Mouse (Mus musculus) liver, postnatal 0 days (tissue): Measurements from ENCODE around the gene Col25a1. TPM values are rescaled to one million over a fixed set of nuclear protein-coding genes. Genes with fewer than 3 reads are reported as not detected.
A peak's percentile ranks its signal among the peaks of the same experiment; 100 is the strongest.

ENCODE experiments used
- ATAC-seq: fragments of 200-750 bp; cut with Nextera tagmentation; 2 replicates; pipeline ENCODE4 v1.8.0; 2017; ENCODE audit warnings: mild to moderate bottlenecking, moderate library complexity
- DNase-seq: peaks from one replicate; pipeline ENCODE4 v3.0.0-alpha.2; 2016
- H3K27ac ChIP-seq: fragments of 300-500 bp; sonication (generic); 2 replicates; pipeline ENCODE4 v1.5.1; 2014; ENCODE audit warnings: antibody characterized with exemption, moderate library complexity, mild to moderate bottlenecking, low read depth
- H3K27me3 ChIP-seq: fragments of 300-500 bp; sonication (generic); 2 replicates; pipeline ENCODE4 v1.6.1; 2014; ENCODE audit warnings: low read length, control low read depth, mixed read lengths; ENCODE audit not compliant: insufficient read depth
- H3K36me3 ChIP-seq: fragments of 300-500 bp; sonication (generic); replicated peaks from 2 replicates; pipeline ENCODE4 v1.6.1; 2014; ENCODE audit warnings: mild to moderate bottlenecking, control low read depth, low read length, moderate library complexity, mixed read lengths; ENCODE audit not compliant: insufficient read depth
- H3K4me1 ChIP-seq: fragments of 300-500 bp; sonication (generic); 2 replicates; pipeline ENCODE4 v1.6.1; 2014; ENCODE audit warnings: antibody characterized with exemption, mild to moderate bottlenecking, control low read depth; ENCODE audit not compliant: insufficient read depth
- H3K4me2 ChIP-seq: fragments of 300-500 bp; sonication (generic); 2 replicates; pipeline ENCODE4 v1.6.1; 2014; ENCODE audit warnings: low read depth, mild to moderate bottlenecking, low read length, moderate library complexity, mixed read lengths
- H3K4me3 ChIP-seq: fragments of 300-500 bp; sonication (generic); 2 replicates; pipeline ENCODE4 v1.5.1; 2014; ENCODE audit warnings: low read depth, low read length
- H3K9ac ChIP-seq: fragments of 300-500 bp; sonication (generic); replicated peaks from 2 replicates; pipeline ENCODE4 v1.6.1; 2014; ENCODE audit warnings: mild to moderate bottlenecking, moderate library complexity
- H3K9me3 ChIP-seq: fragments of 300-500 bp; sonication (generic); 2 replicates; pipeline ENCODE4 v1.6.1; 2016; ENCODE audit warnings: mild to moderate bottlenecking, control low read depth, low read length, mixed read lengths
- CTCF ChIP-seq: sonication (generic); IDR thresholded peaks from 2 replicates; pipeline ENCODE4 v1.5.1; 2016; ENCODE audit warnings: antibody characterized with exemption, low read depth
- EP300 ChIP-seq: IDR thresholded peaks from 2 replicates; pipeline ENCODE4 v1.6.1; 2016; ENCODE audit warnings: antibody characterized with exemption, low read depth, mild to moderate bottlenecking
- WGBS: fragments of 180-500 bp; shearing (Covaris S2); extraction: QIAGEN DNeasy Blood & Tissue Kit; methylation state at CpG from one replicate; pipeline ENCODE4 v1.1.7; 2014; ENCODE audit not compliant: insufficient replicate concordance; 5-methylcytosine and 5-hydroxymethylcytosine counted together
- polyA plus RNA-seq: library from polyadenylated mRNA; unstranded; fragments of >200 nt; fragmentation: Nextera tagmentation; extraction: Ambion mirVana; gene quantifications from 2 replicates; pipeline ENCODE4 v1.2.1, GENCODE M21; 2015

Col25a1 gene
- polyA plus RNA-seq, 1 experiment from 2014 or later, result 0.68 TPM

DNA sequence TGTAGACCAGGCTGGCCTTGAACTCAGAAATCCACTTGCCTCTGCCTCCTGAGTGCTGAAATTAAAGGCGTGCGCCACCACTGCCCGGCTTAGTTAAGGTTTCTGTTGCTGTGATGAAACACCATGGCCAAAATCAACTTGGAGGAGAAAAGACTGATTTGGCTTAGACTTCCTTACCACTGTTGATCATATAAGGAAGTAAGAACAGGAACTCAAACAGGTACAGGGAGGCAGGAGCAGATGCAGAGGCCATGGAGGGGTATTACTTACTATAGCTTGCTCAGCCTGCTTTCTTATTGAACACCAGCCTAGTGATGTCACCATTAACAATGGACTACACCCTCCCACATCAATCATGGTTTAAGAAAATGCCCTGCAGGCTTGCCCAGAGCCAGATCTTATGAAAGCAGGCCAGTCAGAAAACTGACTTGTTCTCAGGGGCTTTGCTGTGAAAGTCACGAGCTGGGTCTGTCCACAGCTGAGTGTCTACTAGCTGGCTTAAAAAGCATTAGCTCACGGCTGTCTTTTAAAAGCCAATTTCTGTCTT lies 249.1 kb downstream of the Col25a1 start:
- no peak for DNase-seq
- Histone ChIP-seq H3K9me3 (no peaks in the 10 kb centered on the region), H3K9ac (no peak overlapping the region), H3K27me3 (no peaks in the 10 kb centered on the region), H3K4me3 (no peak overlapping the region), H3K4me2 (no peak overlapping the region), H3K36me3 (no peaks in the 10 kb centered on the region), H3K27ac (no peak overlapping the region), H3K4me1 (no peaks in the 10 kb centered on the region)
- 74% methylated on average over 5 of the region's 5 CpGs for WGBS
- ATAC-seq, result no peak
- TF ChIP-seq CTCF, result no peak
- no peak for TF ChIP-seq EP300

- DNase-seq (no peak), ATAC-seq (no peak)
- Histone ChIP-seq H3K27ac (no peak overlapping the region), H3K4me3 (no peak overlapping the region), H3K4me2 (no peak overlapping the region), H3K9me3 (no peaks in the 10 kb centered on the region), H3K27me3 (no peaks in the 10 kb centered on the region), H3K9ac (no peak overlapping the region), H3K4me1 (no peaks in the 10 kb centered on the region), H3K36me3 (no peaks in the 10 kb centered on the region)
- WGBS, result 86% methylated on average over 5 of the region's 5 CpGs
- TF ChIP-seq EP300, result no peak
- TF ChIP-seq CTCF, result no peak
These were observed 250.4 kb downstream of the Col25a1 start for GRCm38 (mm10) chr3:130381691-130382090.

DNA sequence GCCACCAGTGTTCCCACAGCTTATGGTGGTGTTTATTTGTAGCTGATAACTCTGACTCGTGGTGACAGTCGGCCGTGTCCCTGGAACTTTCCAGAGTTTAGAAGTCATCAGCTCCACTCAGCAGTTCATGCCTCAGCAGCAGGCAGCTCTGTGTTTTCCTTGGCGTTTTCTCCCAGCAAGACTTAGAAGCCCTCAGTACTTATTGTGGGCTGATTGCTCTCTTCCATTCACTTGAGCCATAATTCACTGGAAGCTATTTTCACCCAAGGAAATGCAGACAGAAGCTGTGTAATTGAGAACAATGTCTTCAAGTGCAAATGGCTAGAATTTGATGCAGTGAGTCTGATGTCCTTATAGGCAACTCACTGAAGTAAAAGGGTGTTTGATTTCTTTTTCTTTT lies 254.6 kb downstream of the Col25a1 start:
- Histone ChIP-seq H3K9me3 (no peaks in the 10 kb centered on the region), H3K9ac (no peak overlapping the region), H3K4me1 (no peaks in the 10 kb centered on the region), H3K4me3 (no peak overlapping the region), H3K4me2 (no peak overlapping the region), H3K27ac (no peak overlapping the region), H3K27me3 (no peaks in the 10 kb centered on the region), H3K36me3 (no peaks in the 10 kb centered on the region)
- 64% methylated on average over 4 of the region's 4 CpGs for WGBS
- no peak for DNase-seq
- TF ChIP-seq CTCF (no peak), EP300 (no peak)
- ATAC-seq, result no peak

- Histone ChIP-seq H3K36me3 (no peaks in the 10 kb centered on the region), H3K4me1 (no peaks in the 10 kb centered on the region), H3K9ac (no peak overlapping the region), H3K27me3 (no peaks in the 10 kb centered on the region), H3K4me3 (no peak overlapping the region), H3K9me3 (no peaks in the 10 kb centered on the region), H3K4me2 (no peak overlapping the region), H3K27ac (no peak overlapping the region)
- WGBS, result 82% methylated on average over 4 of the region's 4 CpGs
- DNase-seq, result no peak
- no peak for TF ChIP-seq CTCF
- no peak for TF ChIP-seq EP300
- no peak for ATAC-seq
These were observed 255.9 kb downstream of the Col25a1 start for GRCm38 (mm10) chr3:130387156-130387555.

DNA sequence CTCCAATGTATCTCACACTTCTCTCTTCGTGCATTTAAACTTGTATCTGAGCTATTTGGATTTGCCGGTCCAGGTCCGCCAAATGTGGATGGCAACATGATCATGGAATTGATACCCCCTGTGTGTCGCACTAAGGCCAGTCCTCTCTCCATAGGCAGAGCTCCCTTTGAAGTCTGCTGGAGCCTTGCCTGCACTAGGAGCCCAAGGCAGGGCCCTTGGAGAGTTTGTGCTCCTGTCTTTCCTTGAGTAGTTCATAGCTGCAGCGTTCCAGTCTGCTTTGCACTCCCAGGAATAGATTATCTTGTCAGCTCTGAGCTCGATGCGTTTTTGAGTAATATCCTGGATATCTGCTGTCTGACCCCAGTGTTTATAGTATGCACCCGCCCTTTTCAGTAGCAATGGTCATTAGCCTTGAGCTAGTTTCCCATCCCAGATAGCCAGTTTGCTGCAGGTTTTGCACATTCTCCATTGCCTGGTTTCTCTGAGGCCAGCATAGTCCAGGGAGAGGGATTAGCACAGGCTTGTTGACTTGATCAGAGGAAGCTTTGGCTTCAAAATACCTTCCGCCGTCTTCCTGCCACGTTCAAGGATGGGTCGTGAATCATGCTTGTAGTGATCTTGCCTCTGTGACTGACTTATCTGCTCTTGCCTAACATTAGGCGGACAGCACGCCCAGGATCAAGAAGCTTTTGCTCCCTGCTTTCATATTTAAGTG lies 258.1 kb downstream of the Col25a1 start:
- H3K36me3 ChIP-seq, result no peaks in the 10 kb centered on the region
- TF ChIP-seq EP300 (no peak), CTCF (no peak)
- no peaks in the 10 kb centered on the region for H3K27me3 ChIP-seq
- H3K4me3 ChIP-seq, result no peak overlapping the region
- no peak overlapping the region for H3K4me2 ChIP-seq
- peak overlapping the region; percentile 58; the same call in 1 of the 2 replicates for H3K27ac ChIP-seq
- no peaks in the 10 kb centered on the region for H3K4me1 ChIP-seq
- no peak for DNase-seq
- WGBS, result 69% methylated on average over 14 of the region's 14 CpGs
- 0 out of 2 replicates have a peak, but pooled peaks have one; percentile 12 for ATAC-seq
- no peak overlapping the region for H3K9ac ChIP-seq
- no peaks in the 10 kb centered on the region for H3K9me3 ChIP-seq

DNA sequence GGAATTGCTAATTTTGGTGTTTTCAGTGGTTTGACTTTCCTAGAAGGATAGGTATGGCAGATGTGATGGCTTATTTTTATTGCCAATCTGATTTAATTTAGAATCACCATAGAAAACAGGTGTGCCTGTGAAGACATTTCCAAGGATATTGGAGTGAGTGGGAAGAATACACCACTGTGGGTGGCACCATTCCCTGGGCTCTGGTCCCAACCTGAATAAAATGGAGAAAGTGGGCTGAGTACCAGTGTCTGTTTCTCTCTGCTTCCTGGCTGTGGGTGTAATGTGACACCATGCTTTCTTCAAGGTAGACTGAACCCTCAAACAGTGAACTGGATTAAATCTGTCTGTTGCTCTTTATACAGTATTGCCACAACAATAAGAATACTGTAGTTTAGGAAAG lies 265.3 kb downstream of the Col25a1 start:
- no peak overlapping the region for H3K27ac ChIP-seq
- TF ChIP-seq EP300 (no peak), CTCF (no peak)
- no peaks in the 10 kb centered on the region for H3K36me3 ChIP-seq
- ATAC-seq (no peak), DNase-seq (no peak)
- H3K4me3 ChIP-seq, result no peak overlapping the region
- H3K27me3 ChIP-seq, result no peaks in the 10 kb centered on the region
- no peak overlapping the region for H3K9ac ChIP-seq
- H3K4me1 ChIP-seq, result peaks cover 4% of the 10 kb centered on the region; the same call in 1 of the 2 replicates
- H3K4me2 ChIP-seq, result no peak overlapping the region
- H3K9me3 ChIP-seq, result no peaks in the 10 kb centered on the region
